Mouse (Mus musculus) layer of hippocampus, adult 2 months (tissue): ENCODE measurements around the gene Txlng. TPM values are rescaled to one million over a fixed set of nuclear protein-coding genes. Genes with fewer than 3 reads are reported as not detected.
"Not testable (repeated sequence)": the region's sequence is repeated elsewhere in the genome, so short reads cannot be mapped to it uniquely, and the experiment has no call there.

Experiments
- DNase-seq, 2 experiments: peaks; one replicate each; pipeline ENCODE4 v3.0.0; 2022; ENCODE audit warnings: low spot score in 2 of 2
- H3K27ac ChIP-seq: fragments of 200-600 bp; 2 replicates; pipeline ENCODE4 v1.8.1; 2022
- H3K4me3 ChIP-seq: fragments of 200-600 bp; 2 replicates; pipeline ENCODE4 v1.8.1; 2022; ENCODE audit warnings: mild to moderate bottlenecking
- CTCF ChIP-seq: fragments of 200-600 bp; conservative IDR thresholded peaks from 2 replicates; pipeline ENCODE4 v1.8.1; 2022; ENCODE audit warnings: antibody characterized with exemption, mild to moderate bottlenecking, moderate library complexity
- long read RNA-seq, 2 experiments: library from polyadenylated mRNA; stranded (forward); transcript quantifications; one replicate each; pipeline ENCODE4 v2.0.0; 2021; ENCODE audit warnings: borderline mapping rate in 2 of 2
- total RNA-seq, 2 experiments: library from RNA; stranded (reverse); gene quantifications; 2 replicates each; pipeline ENCODE4 v1.2.3; 2021

The Txlng gene
- total RNA-seq, result 10 to 100 TPM; 23.2 to 23.7 TPM
- long read RNA-seq, experiment 1, partial matches to known transcripts, result 8 of 14 reads
- long read RNA-seq, experiment 1, other reads (novel, unspliced or antisense), result 1 of 14 reads
- long read RNA-seq, experiment 2, partial matches to known transcripts, result 4 of 10 reads
- long read RNA-seq, experiment 2, other reads (novel, unspliced or antisense), result 1 of 10 reads

DNA sequence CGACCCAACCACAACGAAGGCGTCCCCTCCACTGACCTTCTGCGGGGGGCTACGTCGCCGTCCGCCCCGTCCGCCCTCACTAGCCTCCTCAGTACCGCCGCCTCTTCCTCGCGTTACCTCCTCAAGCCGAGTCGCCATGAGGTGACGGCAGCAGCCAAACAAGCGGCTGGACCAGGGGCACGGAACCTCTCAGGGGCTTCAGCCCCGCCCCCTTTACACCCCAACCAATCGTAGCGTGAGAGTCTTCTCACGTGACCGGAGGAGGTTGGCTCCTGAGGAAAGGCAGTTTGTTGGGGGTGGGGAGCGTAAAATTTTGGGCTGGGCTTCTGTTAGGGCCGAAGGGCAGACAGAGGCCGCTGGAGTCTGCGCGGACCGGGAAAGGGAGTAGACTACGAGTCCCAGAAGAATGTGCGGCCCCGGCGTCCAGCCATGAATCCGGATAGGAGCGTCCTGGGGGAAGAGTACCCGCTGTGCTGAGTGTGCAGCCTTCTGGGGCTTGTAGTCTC lies at the start of gene Txlng:
Gene Txlng, minus strand, starts transcription at position 252 of the 506 bp plus-strand sequence.
- H3K4me3 ChIP-seq, result peak within 1 kb of the TSS; percentile 71
- peak; percentile 91 to 97 for DNase-seq
- H3K27ac ChIP-seq, result peak within 1 kb of the TSS; percentile 85
- no peak for TF ChIP-seq CTCF

DNA sequence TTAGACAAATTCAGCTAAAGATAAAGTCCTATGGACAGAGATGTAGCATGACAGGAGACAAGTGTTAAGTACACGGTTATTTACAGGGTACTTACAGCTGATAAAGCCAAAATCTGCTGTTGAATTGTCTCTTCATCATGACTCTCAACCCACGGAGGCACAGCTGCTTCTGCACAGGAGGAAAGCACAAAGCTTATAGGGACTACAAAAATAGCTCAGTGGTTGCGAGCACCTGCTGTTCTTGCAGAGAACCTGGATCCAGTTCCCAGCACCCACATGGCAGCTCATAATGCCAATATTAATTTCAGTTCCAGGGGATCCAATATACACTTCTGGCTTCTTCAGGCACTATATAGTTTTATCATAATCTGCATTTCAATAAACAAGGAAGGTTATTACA lies 49.0 kb upstream of the Txlng start:
- no peak for DNase-seq
- no peak overlapping the region for H3K27ac ChIP-seq
- no peak overlapping the region for H3K4me3 ChIP-seq
- no peak for TF ChIP-seq CTCF

DNA sequence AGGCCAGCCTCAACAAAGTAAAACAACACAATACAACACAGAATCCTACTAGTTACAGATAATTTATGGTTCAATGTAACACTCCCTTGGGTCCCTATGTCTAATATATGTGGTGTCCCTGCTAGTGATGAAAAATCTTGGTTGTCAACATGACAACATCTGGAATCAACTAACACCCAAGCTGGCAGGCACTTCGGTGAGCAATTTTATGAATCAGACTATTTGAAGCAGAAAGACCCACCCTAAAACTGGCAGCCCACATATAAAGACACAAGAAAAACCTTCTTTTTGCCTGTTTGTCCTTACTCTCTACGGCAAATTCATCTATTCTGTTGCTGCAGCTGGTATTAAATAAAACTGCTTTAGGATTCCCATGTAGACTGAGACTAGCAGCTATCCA lies 44.5 kb upstream of the Txlng start:
- no peak for DNase-seq
- TF ChIP-seq CTCF, result no peak
- H3K4me3 ChIP-seq, result no peak overlapping the region
- no peak overlapping the region for H3K27ac ChIP-seq

DNA sequence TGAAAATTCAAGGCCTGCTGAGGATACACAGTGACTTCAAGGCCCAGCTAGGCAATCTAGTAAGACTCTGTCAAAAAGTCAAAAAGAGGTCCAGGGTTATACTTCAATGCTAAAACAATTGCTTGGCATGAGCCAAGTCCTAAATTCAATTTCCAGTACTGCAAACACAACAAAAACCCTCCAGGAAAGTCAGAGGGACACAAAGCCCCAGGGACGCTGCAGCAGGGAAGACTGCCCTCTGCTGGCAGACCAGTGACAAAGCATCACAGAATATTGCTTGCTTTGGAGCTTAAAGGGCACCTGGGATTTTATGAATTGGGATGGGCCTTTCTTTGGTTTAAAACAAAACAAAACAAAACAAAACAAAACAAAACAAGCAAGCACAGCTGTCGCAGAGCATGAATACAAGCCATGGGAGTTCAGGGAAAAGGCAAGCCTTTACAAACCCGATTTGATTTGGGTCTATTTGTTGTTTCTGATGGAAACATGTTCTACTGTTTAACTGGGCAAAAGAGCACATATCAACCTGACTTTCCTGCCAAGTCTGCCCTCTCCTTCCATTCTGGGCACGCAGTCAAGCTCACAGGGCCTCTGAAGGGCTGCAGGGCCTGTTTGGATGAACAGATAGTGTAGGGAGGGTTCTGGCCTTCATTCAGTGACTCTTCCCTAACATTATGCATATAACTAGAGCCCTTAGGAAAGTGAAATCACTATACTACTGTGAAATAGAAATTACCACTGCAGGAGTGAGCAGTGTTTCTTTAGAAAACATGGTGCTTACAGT lies 42.7 kb upstream of the Txlng start:
- no peak overlapping the region for H3K27ac ChIP-seq
- peak in 1 of 2 experiments; percentile 26 for DNase-seq
- peak; percentile 90 for TF ChIP-seq CTCF

DNA sequence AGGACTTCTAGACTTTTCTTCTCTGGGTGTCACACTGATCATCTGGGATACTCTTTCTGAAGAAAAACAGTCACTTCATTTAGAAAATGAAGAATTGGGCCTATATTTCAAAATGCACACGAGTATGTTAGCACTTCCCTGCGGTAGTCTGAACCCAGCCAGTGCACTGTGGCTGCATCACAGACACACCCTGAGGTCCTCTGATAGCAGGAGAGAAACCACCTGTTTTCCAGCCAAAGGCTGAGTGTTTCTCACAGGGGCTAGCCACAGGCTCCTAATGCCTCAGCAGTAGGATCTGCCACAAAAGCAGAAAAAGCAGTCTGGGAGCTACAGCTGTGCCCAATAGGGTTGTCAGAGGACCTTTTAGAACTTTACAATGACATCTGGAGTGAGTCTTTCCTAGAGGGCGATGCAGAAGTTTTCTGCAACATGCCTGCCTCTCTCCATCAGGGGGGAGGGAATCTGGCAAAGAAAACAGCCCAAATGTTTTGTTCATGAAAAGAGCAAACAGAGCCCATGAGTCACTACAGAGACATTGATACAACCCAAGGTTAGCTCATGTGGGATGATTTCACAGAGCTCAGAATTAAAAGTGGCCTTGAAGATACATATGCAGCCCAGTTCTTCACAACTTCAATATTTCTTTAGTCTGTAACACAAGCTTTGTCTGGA lies 39.2 kb upstream of the Txlng start:
- no peak overlapping the region for H3K27ac ChIP-seq
- no peak for TF ChIP-seq CTCF
- no peak for DNase-seq
- no peak overlapping the region for H3K4me3 ChIP-seq

More for the DNA sequence above, 42.7 kb upstream of the Txlng start:
- no peak overlapping the region for H3K4me3 ChIP-seq

DNA sequence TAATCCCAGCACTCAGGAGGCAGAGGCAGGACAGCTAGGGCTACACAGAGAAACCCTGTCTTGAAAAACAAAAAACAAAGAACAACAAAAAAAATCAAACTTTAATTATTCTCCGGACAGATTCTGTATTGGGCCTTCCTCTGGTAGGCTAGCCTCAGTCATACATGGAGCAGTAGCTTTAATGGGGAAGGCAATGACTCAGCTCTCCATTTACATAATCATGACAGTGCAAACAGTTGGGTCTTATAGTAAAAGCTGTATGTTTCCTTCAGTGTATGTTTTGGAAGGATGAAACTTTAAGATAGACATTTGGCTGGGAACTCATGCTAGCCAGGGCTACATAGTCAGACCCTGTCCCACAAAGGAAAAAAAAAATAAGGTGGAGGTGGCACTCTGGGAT lies 19.4 kb upstream of the Txlng start:
- no peak for TF ChIP-seq CTCF
- Histone ChIP-seq H3K4me3 (no peak overlapping the region), H3K27ac (no peak overlapping the region)
- DNase-seq, result no peak

DNA sequence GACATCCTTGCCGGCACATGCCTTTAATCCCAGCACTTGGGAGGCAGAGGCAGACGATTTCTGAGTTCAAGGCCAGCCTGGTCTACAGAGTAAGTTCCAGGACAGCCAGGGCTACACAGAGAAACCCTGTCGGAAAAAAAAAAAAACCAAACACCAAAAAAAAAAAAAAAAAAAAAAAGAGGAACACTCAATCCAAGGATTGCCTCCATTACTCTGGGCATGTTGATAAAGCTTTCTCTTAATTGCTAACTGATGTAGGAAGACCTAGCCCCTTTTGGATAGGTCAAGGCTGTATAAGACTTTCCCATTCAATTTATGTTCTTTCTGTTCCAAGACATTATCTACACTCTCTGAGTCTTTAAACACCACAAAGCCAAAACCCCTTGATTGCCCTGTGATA lies 16.3 kb upstream of the Txlng start:
- Histone ChIP-seq H3K27ac (no peak overlapping the region), H3K4me3 (no peak overlapping the region)
- no peak for TF ChIP-seq CTCF
- DNase-seq, result no peak

DNA sequence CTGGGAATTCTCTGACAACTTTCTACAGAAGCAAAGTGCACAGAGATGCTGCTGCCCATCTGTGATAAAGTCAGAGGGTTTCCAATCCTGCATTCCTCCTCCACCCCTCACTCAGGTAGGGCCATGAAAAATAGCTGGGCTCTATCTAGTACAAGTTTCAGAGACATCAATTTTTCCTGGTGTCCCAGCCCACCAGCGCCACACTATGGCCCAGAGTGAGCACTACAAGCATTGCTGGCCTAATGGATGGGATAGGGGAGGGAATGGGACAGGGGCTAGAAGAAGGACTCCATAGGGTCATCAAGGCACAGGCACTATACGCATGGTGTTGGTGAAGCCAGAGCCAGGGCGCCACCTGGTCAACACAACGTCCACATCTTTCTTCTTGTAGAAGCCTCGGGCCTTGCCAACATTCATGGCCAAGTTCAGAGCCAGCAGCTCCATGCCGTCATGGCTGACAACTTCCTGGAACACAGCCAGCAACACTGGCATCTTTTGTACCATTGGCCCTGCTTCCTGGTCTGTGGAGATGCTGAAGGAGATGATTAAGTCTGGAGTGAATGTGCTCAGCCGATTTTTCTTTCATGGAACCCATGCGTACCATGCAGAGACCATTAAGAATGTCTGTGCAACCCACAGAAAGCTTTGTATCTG lies 15.3 kb upstream of the Txlng start:
- Histone ChIP-seq H3K27ac (no peak overlapping the region), H3K4me3 (no peak overlapping the region)
- DNase-seq, result no peak
- TF ChIP-seq CTCF, result peak; percentile 33

DNA sequence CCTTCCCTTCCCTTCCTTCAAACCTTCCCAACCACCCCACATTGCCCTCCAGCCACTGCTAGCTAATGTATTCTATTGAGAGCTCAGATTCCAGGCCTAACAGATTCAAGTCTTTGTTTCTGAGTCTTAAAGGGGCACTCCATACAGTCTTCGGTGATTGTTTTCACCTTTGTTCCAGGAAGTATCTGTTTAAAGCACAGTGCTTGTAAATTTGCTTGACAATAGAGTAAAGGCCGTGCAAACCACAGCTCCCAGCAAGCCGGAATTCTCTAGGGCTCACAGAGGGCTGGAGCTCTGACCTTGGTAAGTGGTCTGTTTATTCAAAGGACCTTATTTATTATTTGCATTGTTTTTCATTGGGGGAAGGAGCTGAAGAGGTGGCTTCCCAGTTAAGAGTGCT lies 2.8 kb upstream of the Txlng start:
- TF ChIP-seq CTCF, result no peak
- no peak for DNase-seq
- H3K27ac ChIP-seq, result no peak overlapping the region
- H3K4me3 ChIP-seq, result no peak overlapping the region

DNA sequence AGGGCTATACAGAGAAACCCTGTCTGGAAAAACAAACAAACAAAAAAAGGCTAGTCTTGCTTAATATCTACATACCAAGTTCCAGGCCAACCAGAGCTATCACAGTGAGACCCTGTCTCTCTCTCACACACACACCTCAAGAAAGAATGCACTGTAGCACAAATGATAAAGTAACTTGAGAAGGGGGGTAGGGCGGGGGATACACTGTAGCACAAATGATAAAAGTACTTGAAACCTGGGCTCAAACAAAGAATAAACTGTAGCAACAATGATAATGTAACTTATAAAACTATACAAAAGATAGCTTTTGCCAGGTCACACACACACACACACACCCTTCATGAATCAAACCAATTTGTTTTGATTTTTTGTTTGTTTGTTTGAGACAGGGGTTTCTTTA lies 2.3 kb upstream of the Txlng start:
- Histone ChIP-seq H3K27ac (no peak overlapping the region), H3K4me3 (no peak overlapping the region)
- TF ChIP-seq CTCF, result no peak
- DNase-seq, result no peak

DNA sequence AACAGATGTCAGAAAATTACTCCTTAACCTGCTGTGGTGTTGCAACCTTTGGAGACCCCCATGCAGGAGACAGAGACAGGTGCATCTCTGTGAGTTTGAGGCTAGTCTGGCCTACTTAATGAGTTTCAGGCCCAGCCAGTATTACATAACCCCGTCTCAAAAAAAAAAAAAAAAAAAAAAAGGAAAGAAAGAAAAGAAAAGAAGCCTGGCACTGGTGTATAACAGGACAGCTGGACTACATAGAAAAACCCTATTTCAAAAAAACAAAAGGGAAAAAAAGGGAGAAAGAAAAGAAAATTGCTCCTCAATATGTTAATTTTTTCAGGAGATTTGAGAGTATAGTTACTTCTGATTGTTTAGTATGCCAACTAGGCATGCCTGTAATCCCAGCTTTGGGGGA lies 1.8 kb upstream of the Txlng start:
- no peak for DNase-seq
- TF ChIP-seq CTCF, result no peak
- no peak overlapping the region for H3K4me3 ChIP-seq
- H3K27ac ChIP-seq, result no peak overlapping the region

DNA sequence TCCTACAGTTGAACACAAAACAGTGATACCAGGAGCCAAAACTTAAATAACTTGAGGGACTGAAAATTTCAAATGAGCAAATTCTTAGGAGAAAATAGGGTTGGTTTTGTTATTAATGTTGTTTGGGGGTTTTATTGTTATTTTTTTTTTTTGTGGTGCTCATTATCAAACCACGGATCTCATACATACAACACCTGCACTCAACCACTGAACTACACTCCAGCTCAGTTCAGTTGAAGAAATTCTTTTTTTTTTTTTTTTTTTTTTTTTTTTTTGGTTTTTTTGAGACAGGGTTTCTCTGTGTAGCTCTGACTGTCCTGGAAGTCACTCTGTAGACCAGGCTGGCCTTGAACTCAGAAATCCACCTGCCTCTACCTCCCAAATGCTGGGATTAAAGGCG lies 1.1 kb upstream of the Txlng start:
- not testable (repeated sequence) for H3K27ac ChIP-seq, H3K4me3 ChIP-seq, DNase-seq

DNA sequence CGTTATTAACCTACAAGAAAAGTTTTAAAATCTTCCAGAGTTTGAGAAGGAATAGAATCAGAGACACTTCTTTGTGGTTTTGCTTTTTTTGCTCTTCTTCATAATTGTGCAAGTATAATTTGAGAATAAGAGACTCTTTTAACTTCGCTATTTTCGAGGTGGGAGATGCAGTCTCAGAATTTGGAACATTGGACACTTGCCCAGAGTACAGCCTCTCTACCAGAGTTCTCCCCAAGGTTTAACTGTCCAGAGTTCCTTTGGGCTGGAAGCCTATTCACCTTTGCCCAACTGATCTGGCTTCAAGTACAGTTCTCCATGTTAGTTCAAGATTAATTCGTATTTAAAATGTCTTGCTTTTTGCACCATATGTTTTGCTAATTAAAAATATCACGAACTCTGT lies 487 bp upstream of the Txlng start:
- peak overlapping the region; percentile 54 for H3K4me3 ChIP-seq
- TF ChIP-seq CTCF, result no peak
- H3K27ac ChIP-seq, result peak overlapping the region; percentile 65; the same call in 1 of the 2 replicates
- DNase-seq, result no peak
